Mouse (Mus musculus) 3T3-L1 (cell line): ENCODE results near the gene Caskin2.
"Not testable (repeated sequence)": the region's sequence is repeated elsewhere in the genome, so short reads cannot be mapped to it uniquely, and the experiment has no call there.

Experiments
- DNase-seq: peaks from one replicate; pipeline ENCODE4 v3.0.0-alpha.2; 2015; ENCODE audit warnings: low read depth, low spot score

Gene Caskin2

DNA sequence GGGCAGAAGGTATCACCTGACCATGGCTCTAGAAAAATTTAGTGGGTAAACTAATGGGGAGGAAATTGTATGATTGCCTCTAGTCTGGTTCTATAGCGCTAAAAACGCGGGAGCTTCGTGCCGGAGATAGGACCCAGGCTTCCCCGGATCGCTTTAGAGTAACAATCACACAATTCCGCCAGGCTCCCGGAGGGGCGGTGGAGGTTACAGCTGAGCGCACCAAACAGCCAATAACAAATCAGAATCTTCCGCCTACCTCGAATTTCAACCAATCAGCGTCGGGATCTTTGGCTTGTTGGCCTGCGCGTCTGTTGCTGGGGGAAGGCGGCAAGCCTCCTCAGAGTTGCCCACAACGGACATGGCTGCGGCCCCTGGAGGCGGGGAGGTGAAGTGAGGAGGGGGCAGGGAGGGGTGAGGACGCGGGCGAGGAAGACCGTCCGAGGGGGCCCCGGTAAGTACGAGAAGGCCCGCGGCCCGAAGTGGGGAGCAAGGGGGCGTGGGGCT lies 48.3 kb downstream of the Caskin2 start, which contains the start of gene Tmem94:
Gene Tmem94 (plus strand): TSS at position 331 of the 504 bp plus-strand sequence.
- peak; percentile 98 for DNase-seq

GRCm38 (mm10) chr11:115764698-115765097 lies 48.7 kb downstream of the Caskin2 start:
- DNase-seq: no peak

DNA sequence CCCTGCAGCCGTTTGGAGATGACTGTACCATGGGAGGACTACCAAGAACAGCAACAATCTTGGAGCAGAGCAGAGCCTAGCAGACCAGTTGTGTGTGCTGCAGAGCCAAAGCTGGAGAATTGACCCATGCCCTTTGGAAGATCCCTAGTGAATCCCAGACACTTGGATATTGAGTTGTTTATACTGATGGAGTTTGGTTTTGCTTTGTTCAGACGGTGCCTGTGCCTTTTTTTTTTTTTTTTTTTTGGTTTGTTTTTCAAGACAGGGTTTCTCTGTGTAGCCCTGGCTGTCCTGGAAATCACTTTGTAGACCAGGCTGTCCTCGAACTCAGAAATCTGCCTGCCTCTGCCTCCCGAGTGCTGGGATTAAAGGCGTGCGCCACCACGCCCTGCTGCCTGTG lies 51.3 kb downstream of the Caskin2 start:
- DNase-seq: not testable (repeated sequence)

DNA sequence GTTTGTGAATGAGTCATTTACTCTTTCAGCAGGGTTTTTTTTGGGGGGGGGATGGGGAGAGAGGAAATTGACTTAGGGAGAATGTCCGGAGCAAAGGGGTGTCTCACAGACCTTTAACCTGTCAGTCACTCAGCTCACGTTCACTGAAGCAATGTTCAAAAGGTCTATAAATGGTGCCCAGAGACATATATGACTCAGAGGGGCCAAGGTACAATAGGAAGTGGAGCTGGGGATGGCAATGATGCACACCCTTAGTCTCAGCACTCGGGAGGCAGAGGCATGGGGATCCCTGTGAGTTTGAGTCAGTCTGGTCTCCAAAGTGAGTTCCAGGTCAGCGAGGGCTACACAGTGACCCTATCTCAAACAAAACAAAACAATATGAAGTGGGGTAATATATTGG lies 60.0 kb downstream of the Caskin2 start:
- DNase-seq: no peak

- DNase-seq: no peak
Observed at GRCm38 (mm10) chr11:115752653-115753052, 60.8 kb downstream of the Caskin2 start.

GRCm38 (mm10) chr11:115751725-115752124 lies 61.7 kb downstream of the Caskin2 start:
- DNase-seq: no peak

GRCm38 (mm10) chr11:115749834-115750233 lies 63.6 kb downstream of the Caskin2 start:
- no peak for DNase-seq
